Mouse (Mus musculus) testis, adult 10 weeks (tissue): ENCODE measurements around the gene Dkc1. TPM values are rescaled to one million over a fixed set of nuclear protein-coding genes. Genes with fewer than 3 reads are reported as not detected.

Experiments
- polyA plus RNA-seq: library from polyadenylated mRNA; stranded (reverse); fragments of 350-450 nt; fragmentation: Illumina TruSeq; extraction: RNeasy Lipid Tissue Mini Kit (QIAGEN cat#74804); gene quantifications from one replicate; pipeline ENCODE4 v1.2.3, GENCODE M21; 2014; ENCODE audit warnings: low read depth, low replicate concordance

The Dkc1 gene
- 10.7 TPM for polyA plus RNA-seq

GRCm38 (mm10) chrX:75095369-75096162 lies at the start of gene Dkc1:
Gene Dkc1 (plus strand): TSS chrX:75095854.

GRCm38 (mm10) chrX:75084774-75085508 lies 10.7 kb upstream of the Dkc1 start, which contains the start of gene Gab3:
Gene Gab3 (minus strand): TSS chrX:75085458.

GRCm38 (mm10) chrX:75130467-75131160 lies 35.0 kb downstream of the Dkc1 start, which contains the start of gene Mpp1:
Gene Mpp1 (minus strand): TSS chrX:75131016.

Other genes starting within 250 kb of the Dkc1 start
- 3.8 TPM for gene Gab3, start 10.4 kb upstream of the Dkc1 start, polyA plus RNA-seq
- 2.9 TPM for gene Mpp1, start 35.2 kb downstream of the Dkc1 start, polyA plus RNA-seq
- 14.8 TPM for gene Smim9, start 67.9 kb downstream of the Dkc1 start, polyA plus RNA-seq